In genomic region chr7:39864130-39864529, GRCm38 (mm10) we compare ENCODE assay signal across 28 mouse cellular contexts.
DNase-seq lines count a peak whose midpoint lies in the region; ATAC-seq and TF ChIP-seq lines count a peak whose summit lies in the region.
"Had no signal": no experiment of that assay in that cellular context is flagged by ENCODE, and none has a peak within 500 bp of the region (broad histone marks: within the 10 kb centered on the region; RNA-seq: fewer than 3 reads in every experiment).

No protein-coding gene starts in this region.

- no peaks in the 10 kb centered on the region for H3K36me3 ChIP-seq in forebrain, postnatal 0 days (ENCODE audit: insufficient read depth)
- no peaks in the 10 kb centered on the region for H3K36me3 ChIP-seq in forebrain, embryonic 10.5 days (replicated peaks)
- H3K36me3 ChIP-seq in midbrain, embryonic 11.5 days (ENCODE audit: control insufficient read depth, insufficient read depth, low read length): no peaks in the 10 kb centered on the region
- no peaks in the 10 kb centered on the region for H3K36me3 ChIP-seq in midbrain, embryonic 10.5 days
- H3K36me3 ChIP-seq in midbrain, embryonic 16.5 days (ENCODE audit: control insufficient read depth, insufficient read depth, low read length): no peaks in the 10 kb centered on the region
- H3K36me3 ChIP-seq: embryonic facial prominence, embryonic 10.5 days; embryonic facial prominence, embryonic 13.5 days; G1E; heart, embryonic 10.5 days; heart, embryonic 13.5 days; hindbrain, embryonic 12.5 days had no signal

- H3K4me1 ChIP-seq in forebrain, postnatal 0 days (ENCODE audit: insufficient read depth): peaks cover 6% of the 10 kb centered on the region; the same call in 1 of the 2 replicates
- peaks cover 10% of the 10 kb centered on the region for H3K4me1 ChIP-seq in forebrain, embryonic 10.5 days
- peaks cover 5% of the 10 kb centered on the region; the same call in 1 of the 2 replicates for H3K4me1 ChIP-seq in midbrain, embryonic 11.5 days (ENCODE audit: control insufficient read depth, insufficient read depth, low read length)
- H3K4me1 ChIP-seq in midbrain, embryonic 10.5 days: peaks cover 13% of the 10 kb centered on the region
- H3K4me1 ChIP-seq in midbrain, embryonic 16.5 days (ENCODE audit: control insufficient read depth, insufficient read depth, low read length): peaks cover 3% of the 10 kb centered on the region; the same call in 1 of the 2 replicates
- H3K4me1 ChIP-seq: heart, embryonic 10.5 days had no signal

- WGBS in forebrain, postnatal 0 days: 71% methylated on average over 3 of the region's 3 CpGs
- WGBS in forebrain, embryonic 10.5 days: 82% methylated on average over 3 of the region's 3 CpGs
- WGBS in midbrain, embryonic 11.5 days: 67% methylated on average over 3 of the region's 3 CpGs
- 79% methylated on average over 3 of the region's 3 CpGs for WGBS in midbrain, embryonic 10.5 days
- 62% methylated on average over 3 of the region's 3 CpGs for WGBS in midbrain, embryonic 16.5 days

- no peaks in the 10 kb centered on the region for H3K27me3 ChIP-seq in forebrain, postnatal 0 days (ENCODE audit: insufficient read depth, low read length)
- no peaks in the 10 kb centered on the region for H3K27me3 ChIP-seq in forebrain, embryonic 10.5 days (ENCODE audit: poor library complexity, severe bottlenecking)
- H3K27me3 ChIP-seq in midbrain, embryonic 11.5 days (ENCODE audit: control insufficient read depth, insufficient read depth, low read length): no peaks in the 10 kb centered on the region
- no peaks in the 10 kb centered on the region for H3K27me3 ChIP-seq in midbrain, embryonic 10.5 days (ENCODE audit: low read depth, poor library complexity, severe bottlenecking)
- H3K27me3 ChIP-seq in midbrain, embryonic 16.5 days (ENCODE audit: control insufficient read depth, insufficient read depth, low read depth, low read length): no peaks in the 10 kb centered on the region
- H3K27me3 ChIP-seq: CH12.LX; embryonic facial prominence, embryonic 13.5 days; heart, embryonic 13.5 days; hindbrain, embryonic 12.5 days; Patski had no signal

- peak; percentile 3 for DNase-seq in embryo, embryonic 11 days
- DNase-seq in embryo, embryonic 10.5 days (ENCODE audit: low spot score): no peak
- DNase-seq in forebrain, postnatal 0 days: no peak
- DNase-seq in forebrain, embryonic 10.5 days (ENCODE audit: extremely low spot score, low spot score): no peak
- DNase-seq in midbrain, embryonic 11.5 days (ENCODE audit: low spot score, missing footprints): no peak
- no peak for DNase-seq in midbrain, embryonic 10.5 days (ENCODE audit: low spot score)
- DNase-seq in spleen, postnatal 36 days (ENCODE audit: low spot score in 2 of 2): no peak
- DNase-seq: adrenal gland, postnatal 10 days; adrenal gland, postnatal 36 days; B cell, adult 2 months; cerebellum, adult 18-20 months; cerebellum, adult 9-10 months; cerebellum, postnatal 14 days; gastrocnemius, postnatal 25 days; heart, adult 2 months; heart, postnatal 14 days; heart, postnatal 4 days had no signal

- H3K9ac ChIP-seq in forebrain, postnatal 0 days: no peak overlapping the region
- H3K9ac ChIP-seq in midbrain, embryonic 11.5 days (ENCODE audit: low read length): no peak overlapping the region
- no peak overlapping the region for H3K9ac ChIP-seq in midbrain, embryonic 16.5 days (ENCODE audit: low read depth, low read length)
- H3K9ac ChIP-seq: embryonic facial prominence, embryonic 13.5 days; heart, embryonic 13.5 days; hindbrain, embryonic 12.5 days had no signal

- no peak overlapping the region for H3K4me2 ChIP-seq in forebrain, postnatal 0 days (ENCODE audit: low read depth)
- no peak overlapping the region for H3K4me2 ChIP-seq in midbrain, embryonic 11.5 days
- H3K4me2 ChIP-seq in midbrain, embryonic 16.5 days (ENCODE audit: low read length): no peak overlapping the region
- H3K4me2 ChIP-seq: embryonic facial prominence, embryonic 13.5 days; heart, embryonic 13.5 days; hindbrain, embryonic 12.5 days had no signal

- H3K27ac ChIP-seq in forebrain, postnatal 0 days (ENCODE audit: low read depth, low read length): no peak overlapping the region
- no peak overlapping the region for H3K27ac ChIP-seq in forebrain, embryonic 10.5 days
- H3K27ac ChIP-seq in midbrain, embryonic 11.5 days (ENCODE audit: low read depth, low read length): no peak overlapping the region
- H3K27ac ChIP-seq in midbrain, embryonic 10.5 days (replicated peaks): no peak overlapping the region
- H3K27ac ChIP-seq in midbrain, embryonic 16.5 days (ENCODE audit: low read length): no peak overlapping the region
- H3K27ac ChIP-seq: embryonic facial prominence, embryonic 10.5 days; embryonic facial prominence, embryonic 13.5 days; heart, adult 2 months; heart, embryonic 10.5 days; heart, embryonic 13.5 days; hindbrain, embryonic 12.5 days had no signal

- no peaks in the 10 kb centered on the region for H3K9me3 ChIP-seq in forebrain, postnatal 0 days (ENCODE audit: low read length)
- H3K9me3 ChIP-seq in forebrain, embryonic 10.5 days: no peaks in the 10 kb centered on the region
- H3K9me3 ChIP-seq in midbrain, embryonic 11.5 days (ENCODE audit: control insufficient read depth, low read length): no peaks in the 10 kb centered on the region
- H3K9me3 ChIP-seq in midbrain, embryonic 10.5 days (replicated peaks): no peaks in the 10 kb centered on the region
- no peaks in the 10 kb centered on the region for H3K9me3 ChIP-seq in midbrain, embryonic 16.5 days (replicated peaks; ENCODE audit: control insufficient read depth, low read length, poor library complexity, severe bottlenecking)
- H3K9me3 ChIP-seq: embryonic facial prominence, embryonic 10.5 days; embryonic facial prominence, embryonic 13.5 days; heart, embryonic 10.5 days; heart, embryonic 13.5 days; hindbrain, embryonic 12.5 days had no signal

- TF ChIP-seq CTCF in forebrain, postnatal 0 days (IDR thresholded peaks at IDR 0.05; ENCODE audit: low read depth): no peak

- H3K4me3 ChIP-seq in forebrain, postnatal 0 days (ENCODE audit: low read depth, low read length): no peak overlapping the region
- no peak overlapping the region for H3K4me3 ChIP-seq in forebrain, embryonic 10.5 days
- no peak overlapping the region for H3K4me3 ChIP-seq in midbrain, embryonic 11.5 days (ENCODE audit: low read depth, low read length)
- no peak overlapping the region for H3K4me3 ChIP-seq in midbrain, embryonic 10.5 days
- H3K4me3 ChIP-seq in midbrain, embryonic 16.5 days (ENCODE audit: low read depth, low read length): no peak overlapping the region
- H3K4me3 ChIP-seq: embryonic facial prominence, embryonic 10.5 days; embryonic facial prominence, embryonic 13.5 days; erythroblast, embryonic 14.5 days; heart, adult 2 months; heart, embryonic 10.5 days; heart, embryonic 13.5 days; hindbrain, embryonic 12.5 days had no signal

- peak; percentile 66 for ATAC-seq in forebrain, postnatal 0 days
- ATAC-seq in midbrain, embryonic 11.5 days (ENCODE audit: low FRiP score): peak; percentile 53; the same call in 1 of the 2 replicates
- ATAC-seq in midbrain, embryonic 16.5 days: peak; percentile 84
- ATAC-seq: intestine, postnatal 0 days; Patski had no signal
